Mouse (Mus musculus) lung, postnatal 36 days (tissue): ENCODE results near the gene Inpp4b.
"Not testable (repeated sequence)": the region's sequence is repeated elsewhere in the genome, so short reads cannot be mapped to it uniquely, and the experiment has no call there.

ENCODE experiments used
- DNase-seq: peaks from one replicate; pipeline ENCODE4 v3.0.0; 2022; ENCODE audit warnings: mixed read lengths

Inpp4b gene

GRCm38 (mm10) chr8:82017792-82018191 is 675.4 kb downstream of the Inpp4b start:
- DNase-seq: no peak

- DNase-seq: peak; percentile 37
Measured at GRCm38 (mm10) chr8:82027401-82027800, 685.0 kb downstream of the Inpp4b start.

- DNase-seq: peak; percentile 62
Measured at GRCm38 (mm10) chr8:82028896-82029295, 686.5 kb downstream of the Inpp4b start.

GRCm38 (mm10) chr8:82032035-82032434 is 689.7 kb downstream of the Inpp4b start:
- DNase-seq: peak; percentile 6

- no peak for DNase-seq
Measured at GRCm38 (mm10) chr8:82054030-82054429, 711.7 kb downstream of the Inpp4b start.

- no peak for DNase-seq
Measured at GRCm38 (mm10) chr8:82067619-82068018, 725.3 kb downstream of the Inpp4b start.

GRCm38 (mm10) chr8:82079267-82079666 is 736.9 kb downstream of the Inpp4b start:
- DNase-seq: no peak

- DNase-seq: not testable (repeated sequence)
Measured at GRCm38 (mm10) chr8:82086631-82087030, 744.3 kb downstream of the Inpp4b start.

GRCm38 (mm10) chr8:82090901-82091300 is 748.5 kb downstream of the Inpp4b start:
- DNase-seq: no peak

GRCm38 (mm10) chr8:82093274-82093673 is 750.9 kb downstream of the Inpp4b start:
- DNase-seq: no peak

GRCm38 (mm10) chr8:82104560-82104959 is 762.2 kb downstream of the Inpp4b start:
- DNase-seq: no peak

- no peak for DNase-seq
Measured at GRCm38 (mm10) chr8:82106131-82106530, 763.8 kb downstream of the Inpp4b start.

- no peak for DNase-seq
Measured at GRCm38 (mm10) chr8:82150272-82150671, 807.9 kb downstream of the Inpp4b start.

GRCm38 (mm10) chr8:82157928-82158327 is 815.6 kb downstream of the Inpp4b start:
- DNase-seq: no peak
